Comparison of ENCODE assay signal across 8 mouse cellular contexts in genomic region chr8:122665667-122666316, GRCm38 (mm10). TPM values are rescaled to one million over a fixed set of nuclear protein-coding genes. Genes with fewer than 3 reads are reported as not detected.
DNase-seq lines count a peak whose midpoint lies in the region; ATAC-seq and TF ChIP-seq lines count a peak whose summit lies in the region.

No protein-coding gene starts in this region.

- peaks cover 100% of the 10 kb centered on the region for H3K4me1 ChIP-seq in megakaryocyte, embryonic 14.5 days
- H3K4me1 ChIP-seq in bone marrow macrophage, adult 2 months (ENCODE audit: control insufficient read depth, insufficient read depth, low read length) = peaks cover 19% of the 10 kb centered on the region
- peaks cover 57% of the 10 kb centered on the region for H3K4me1 ChIP-seq in lung, embryonic 16.5 days (replicated peaks; ENCODE audit: control insufficient read depth, insufficient read depth, low read length)

- H3K9me3 ChIP-seq in megakaryocyte, embryonic 14.5 days = no peaks in the 10 kb centered on the region
- H3K9me3 ChIP-seq in lung, embryonic 16.5 days (ENCODE audit: control insufficient read depth, low read length) = no peaks in the 10 kb centered on the region

- H3K27ac ChIP-seq in bone marrow macrophage, adult 2 months (ENCODE audit: insufficient read depth, low read depth, low read length) = peak overlapping the region; percentile 65
- H3K27ac ChIP-seq in lung, embryonic 16.5 days (ENCODE audit: low read length) = peak overlapping the region; percentile 75

- TF ChIP-seq CTCF in bone marrow macrophage, adult 2 months (IDR thresholded peaks at IDR 0.05; ENCODE audit: low read depth, low read length) = no peak

- H3K36me3 ChIP-seq in megakaryocyte, embryonic 14.5 days (replicated peaks; ENCODE audit: low read length) = peaks cover 97% of the 10 kb centered on the region
- no peaks in the 10 kb centered on the region for H3K36me3 ChIP-seq in lung, embryonic 16.5 days (ENCODE audit: control insufficient read depth, insufficient read depth, low read length)

- TF ChIP-seq POLR2A in bone marrow macrophage, adult 2 months (IDR thresholded peaks at IDR 0.05; ENCODE audit: borderline replicate concordance, low read depth, low read length) = no peak

- no peaks in the 10 kb centered on the region for H3K27me3 ChIP-seq in megakaryocyte, embryonic 14.5 days (replicated peaks)
- no peaks in the 10 kb centered on the region; the same call in 1 of the 2 replicates for H3K27me3 ChIP-seq in lung, embryonic 16.5 days (ENCODE audit: control insufficient read depth, insufficient read depth, low read depth, low read length)

- DNase-seq in heart, adult 11 months = peak; percentile 98
- DNase-seq in kidney, adult 8-10 months = peak; percentile 64 to 67
- DNase-seq in thymus, postnatal 14 days = no peak

- H3K9ac ChIP-seq in lung, embryonic 16.5 days (ENCODE audit: low read length) = no peak overlapping the region

- peak overlapping the region; percentile 21; the same call in 1 of the 2 replicates for H3K4me2 ChIP-seq in lung, embryonic 16.5 days (ENCODE audit: low read depth, low read length)

- H3K4me3 ChIP-seq in megakaryocyte, embryonic 14.5 days (replicated peaks) = peak overlapping the region; percentile 88
- peak overlapping the region; percentile 15 for H3K4me3 ChIP-seq in bone marrow macrophage, adult 2 months (ENCODE audit: insufficient read depth, low read length)
- no peak overlapping the region for H3K4me3 ChIP-seq in lung, embryonic 16.5 days (ENCODE audit: low read length)

- 40% methylated on average over 12 of the region's 14 CpGs for WGBS in lung, embryonic 16.5 days

- no peak for ATAC-seq in megakaryocyte, adult 5-6 weeks (ENCODE audit: poor library complexity, severe bottlenecking)
- ATAC-seq in lung, embryonic 16.5 days (ENCODE audit: low read depth) = peak; percentile 59
- ATAC-seq in inflammation-experienced regulatory T-cells, adult 6 months = no peak

RNA-seq across cellular contexts. Expression of gene Cbfa2t3, which starts 33.1 kb away (rescaled TPM):
- 54.9 and 189 TPM in 2 replicates for polyA plus RNA-seq in megakaryocyte, embryonic 14.5 days (2012; ENCODE audit: insufficient read depth, low replicate concordance)
- 29.5 and 30.0 TPM in 2 replicates for total RNA-seq in megakaryocyte, adult 5-6 weeks (2015)
- 25.1 and 26.5 TPM in 2 replicates for total RNA-seq in megakaryocyte, adult 5-6 weeks (2017)
- polyA plus RNA-seq in bone marrow macrophage, adult 2 months (2012; ENCODE audit: insufficient read depth, insufficient read length, missing spikeins) = 0.95 and 2.0 TPM in 2 replicates
- polyA plus RNA-seq in lung, embryonic 16.5 days (2015; fragmentation: Nextera tagmentation; extraction: Ambion mirVana) = 5.8 and 6.8 TPM in 2 replicates
- under 1 TPM; 0.31 to 0.54 (median 0.52) TPM for polyA plus RNA-seq in inflammation-experienced regulatory T-cells, adult 6 months (2017; shearing (Covaris generic))

RNA-seq across cellular contexts. Expression of gene Pabpn1l, which starts 43.3 kb away (rescaled TPM):
- 0.25 TPM in 1 of 2 replicates, not detected in the other for polyA plus RNA-seq in megakaryocyte, embryonic 14.5 days (2012; ENCODE audit: insufficient read depth, low replicate concordance)
- total RNA-seq in megakaryocyte, adult 5-6 weeks (2015) = 0.27 TPM in 1 of 2 replicates, not detected in the other
- not detected in 2 replicates for total RNA-seq in megakaryocyte, adult 5-6 weeks (2017)
- not detected in 2 replicates for polyA plus RNA-seq in bone marrow macrophage, adult 2 months (2012; ENCODE audit: insufficient read depth, insufficient read length, missing spikeins)
- polyA plus RNA-seq in lung, embryonic 16.5 days (2015; fragmentation: Nextera tagmentation; extraction: Ambion mirVana) = not detected in 2 replicates
- not detected for polyA plus RNA-seq in inflammation-experienced regulatory T-cells, adult 6 months (2017; shearing (Covaris generic))

RNA-seq across cellular contexts. Expression of gene Trappc2l, which starts 54.4 kb away (rescaled TPM):
- 2.2 TPM in 1 of 2 replicates, not detected in the other for polyA plus RNA-seq in megakaryocyte, embryonic 14.5 days (2012; ENCODE audit: insufficient read depth, low replicate concordance)
- 85.8 and 88.2 TPM in 2 replicates for total RNA-seq in megakaryocyte, adult 5-6 weeks (2015)
- 33.0 and 37.6 TPM in 2 replicates for total RNA-seq in megakaryocyte, adult 5-6 weeks (2017)
- polyA plus RNA-seq in bone marrow macrophage, adult 2 months (2012; ENCODE audit: insufficient read depth, insufficient read length, missing spikeins) = 55.0 and 59.6 TPM in 2 replicates
- polyA plus RNA-seq in lung, embryonic 16.5 days (2015; fragmentation: Nextera tagmentation; extraction: Ambion mirVana) = 48.0 and 62.6 TPM in 2 replicates
- polyA plus RNA-seq in inflammation-experienced regulatory T-cells, adult 6 months (2017; shearing (Covaris generic)) = 10 to 100 TPM; 57.7 to 82.5 (median 80.6) TPM

RNA-seq across cellular contexts. Expression of gene Galns, which starts 54.5 kb away (rescaled TPM):
- polyA plus RNA-seq in megakaryocyte, embryonic 14.5 days (2012; ENCODE audit: insufficient read depth, low replicate concordance) = 12.6 and 15.3 TPM in 2 replicates
- total RNA-seq in megakaryocyte, adult 5-6 weeks (2015) = 52.6 and 53.0 TPM in 2 replicates
- 57.5 and 63.1 TPM in 2 replicates for total RNA-seq in megakaryocyte, adult 5-6 weeks (2017)
- polyA plus RNA-seq in bone marrow macrophage, adult 2 months (2012; ENCODE audit: insufficient read depth, insufficient read length, missing spikeins) = 32.8 and 36.7 TPM in 2 replicates
- 15.0 and 15.2 TPM in 2 replicates for polyA plus RNA-seq in lung, embryonic 16.5 days (2015; fragmentation: Nextera tagmentation; extraction: Ambion mirVana)
- polyA plus RNA-seq in inflammation-experienced regulatory T-cells, adult 6 months (2017; shearing (Covaris generic)) = 10 to 100 TPM in 2 of 3 experiments, 1 to 10 TPM in 1; 8.3 to 11.6 (median 10.6) TPM

Comparison
In these comparisons a context has a peak if more than half of its experiments do, and no peak if none do; other contexts are left out.
1. RNA of gene Trappc2l, which starts 54.4 kb away (polyA plus RNA-seq): 57.7 to 82.5 TPM in inflammation-experienced regulatory T-cells, adult 6 months, 55.0 to 59.6 TPM in bone marrow macrophage, adult 2 months and 48.0 to 62.6 TPM in lung, embryonic 16.5 days; 2.2 TPM in megakaryocyte, embryonic 14.5 days; every median in the first group is over 10 times any median in the second.